Mouse (Mus musculus) stomach, postnatal 0 days (tissue): ENCODE results near the gene Dlg1. TPM values are rescaled to one million over a fixed set of nuclear protein-coding genes. Genes with fewer than 3 reads are reported as not detected.

Source experiments
- ATAC-seq: fragments of 200-750 bp; cut with Nextera tagmentation; 2 replicates; pipeline ENCODE4 v1.8.0; 2017; ENCODE audit not compliant: low FRiP score, low TSS enrichment
- DNase-seq: peaks from one replicate; pipeline ENCODE4 v3.0.0-alpha.2; 2016; ENCODE audit warnings: low spot score
- H3K27ac ChIP-seq: fragments of 300-500 bp; sonication (generic); replicated peaks from 2 replicates; pipeline ENCODE4 v1.5.1; 2014; ENCODE audit warnings: mild to moderate bottlenecking, control low read depth
- H3K27me3 ChIP-seq: fragments of 300-500 bp; sonication (generic); 2 replicates; pipeline ENCODE4 v1.6.1; 2014; ENCODE audit warnings: low read length; ENCODE audit not compliant: control insufficient read depth, insufficient read depth
- H3K36me3 ChIP-seq: fragments of 300-500 bp; sonication (generic); 2 replicates; pipeline ENCODE4 v1.6.1; 2014; ENCODE audit warnings: low read length, mixed read lengths; ENCODE audit not compliant: control insufficient read depth, insufficient read depth
- H3K4me1 ChIP-seq: fragments of 300-500 bp; sonication (generic); replicated peaks from 2 replicates; pipeline ENCODE4 v1.6.1; 2014; ENCODE audit warnings: antibody characterized with exemption; ENCODE audit not compliant: control insufficient read depth, insufficient read depth
- H3K4me2 ChIP-seq: fragments of 300-500 bp; sonication (generic); replicated peaks from 2 replicates; pipeline ENCODE4 v1.6.1; 2014; ENCODE audit warnings: low read depth, mild to moderate bottlenecking, control low read depth, moderate library complexity
- H3K4me3 ChIP-seq: fragments of 300-500 bp; sonication (generic); 2 replicates; pipeline ENCODE4 v1.5.1; 2014; ENCODE audit warnings: low read depth, low read length, control low read depth
- H3K9ac ChIP-seq: fragments of 300-500 bp; sonication (generic); 2 replicates; pipeline ENCODE4 v1.6.1; 2014; ENCODE audit warnings: mild to moderate bottlenecking, low read length, control low read depth, mixed read lengths
- H3K9me3 ChIP-seq: fragments of 300-500 bp; sonication (generic); 2 replicates; pipeline ENCODE4 v1.6.1; 2016; ENCODE audit warnings: low read length; ENCODE audit not compliant: control insufficient read depth
- CTCF ChIP-seq: IDR thresholded peaks from 2 replicates; pipeline ENCODE4 v1.5.1; 2016; ENCODE audit warnings: antibody characterized with exemption, low read depth, mild to moderate bottlenecking, moderate library complexity
- EP300 ChIP-seq: optimal IDR thresholded peaks from 2 replicates; pipeline ENCODE3; 2016; ENCODE audit warnings: antibody characterized with exemption
- WGBS: fragments of 180-500 bp; shearing (Covaris S2); extraction: QIAGEN DNeasy Blood & Tissue Kit; methylation state at CpG from one replicate; pipeline ENCODE4 v1.1.7; 2014; 5-methylcytosine and 5-hydroxymethylcytosine counted together
- polyA plus RNA-seq: library from polyadenylated mRNA; unstranded; fragments of >200 nt; fragmentation: Nextera tagmentation; extraction: Ambion mirVana; gene quantifications from 2 replicates; pipeline ENCODE4 v1.2.1, GENCODE M21; 2015

The Dlg1 gene
- polyA plus RNA-seq, 1 experiment from 2014 or later, result 11.8 TPM

DNA sequence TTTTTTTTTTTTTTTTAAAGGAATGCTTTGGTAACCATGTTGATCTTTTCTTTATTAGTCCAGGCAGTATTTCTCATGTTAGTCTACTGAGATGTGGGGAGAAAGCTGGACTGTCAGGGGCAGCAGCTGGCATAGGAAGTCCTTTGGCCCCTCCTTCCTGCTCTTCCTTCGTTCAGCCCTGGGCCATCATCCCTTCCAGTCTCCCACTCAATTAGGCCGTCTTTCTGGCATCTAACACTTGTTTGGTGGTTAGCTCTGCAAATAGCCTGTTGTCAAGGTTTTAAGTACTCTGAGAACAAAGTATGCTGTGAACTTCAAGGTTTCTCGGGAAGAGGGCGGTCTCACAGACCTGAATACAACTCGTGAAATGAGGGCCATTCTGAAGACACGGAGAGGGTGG is 12.5 kb upstream of the Dlg1 start:
- Histone ChIP-seq H3K27me3 (no peaks in the 10 kb centered on the region), H3K9ac (no peak overlapping the region), H3K4me2 (no peak overlapping the region), H3K27ac (no peak overlapping the region), H3K9me3 (no peaks in the 10 kb centered on the region), H3K36me3 (no peaks in the 10 kb centered on the region), H3K4me1 (0 out of 2 replicates have a peak, but pooled peaks cover 2% of the 10 kb centered on the region), H3K4me3 (no peak overlapping the region)
- TF ChIP-seq CTCF (no peak), EP300 (no peak)
- DNase-seq (no peak), ATAC-seq (no peak)
- 32% methylated on average over 6 of the region's 6 CpGs for WGBS

DNA sequence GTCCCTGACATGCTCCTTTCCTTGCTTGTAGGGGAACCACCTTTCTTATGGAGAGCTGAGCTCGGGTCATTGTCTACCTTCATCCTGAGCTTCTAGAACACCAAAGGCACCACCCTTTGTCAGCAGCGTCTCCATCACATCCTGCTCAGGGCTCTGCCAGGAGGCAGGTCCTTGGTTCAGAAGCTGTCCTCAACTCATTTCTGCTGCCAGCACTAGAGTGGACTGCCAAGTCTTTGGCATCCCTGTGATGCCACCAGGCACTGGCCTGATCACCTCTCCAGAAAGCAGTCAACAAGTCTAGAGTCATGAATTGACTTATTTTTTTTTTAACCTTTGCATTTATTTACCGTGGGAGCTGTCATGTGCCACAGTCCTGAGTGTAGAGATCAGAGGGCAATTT is 11.7 kb upstream of the Dlg1 start:
- Histone ChIP-seq H3K4me3 (no peak overlapping the region), H3K36me3 (no peaks in the 10 kb centered on the region), H3K9me3 (no peaks in the 10 kb centered on the region), H3K4me2 (no peak overlapping the region), H3K27ac (no peak overlapping the region), H3K9ac (no peak overlapping the region), H3K4me1 (0 out of 2 replicates have a peak, but pooled peaks cover 2% of the 10 kb centered on the region), H3K27me3 (no peaks in the 10 kb centered on the region)
- TF ChIP-seq EP300 (no peak), CTCF (no peak)
- no peak for ATAC-seq
- 80% methylated on average over 3 of the region's 3 CpGs for WGBS
- DNase-seq, result no peak

DNA sequence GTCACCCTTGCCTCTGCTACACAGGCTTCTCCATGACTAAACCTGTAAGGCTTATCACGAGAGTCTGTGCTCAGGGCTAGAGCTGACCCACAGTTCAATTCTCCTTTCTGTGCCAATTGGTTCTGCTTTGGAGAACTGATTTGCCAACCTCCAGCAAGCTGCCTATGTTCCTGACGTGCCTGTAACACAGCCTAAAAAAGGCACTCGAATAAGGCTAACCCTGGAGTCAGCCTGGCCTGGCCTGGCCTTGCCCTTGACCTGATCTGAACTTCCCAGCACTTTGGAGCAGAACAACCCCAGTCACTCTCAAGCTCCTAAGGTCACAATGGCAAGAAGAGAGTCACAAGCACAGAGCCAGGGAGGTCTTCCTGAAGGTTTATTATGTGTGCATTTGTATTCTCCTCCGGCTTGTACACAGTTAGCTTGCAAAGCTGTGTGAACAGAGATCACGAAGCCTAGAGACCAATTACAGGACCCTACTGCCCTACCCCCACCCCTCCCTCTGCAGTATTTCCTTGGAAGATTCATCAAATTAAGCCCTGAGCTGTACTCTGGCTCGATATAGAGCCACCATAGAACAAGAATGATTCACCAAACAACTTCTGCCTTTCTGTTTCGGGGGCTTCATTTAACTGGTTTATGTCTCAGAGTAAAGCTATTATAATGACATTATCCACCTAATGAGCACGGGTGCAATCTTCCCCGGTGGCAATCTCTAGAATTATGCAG is 11.0 kb upstream of the Dlg1 start:
- WGBS, result 66% methylated on average over 9 of the region's 9 CpGs
- H3K9ac ChIP-seq, result no peak overlapping the region
- TF ChIP-seq EP300 (no peak), CTCF (no peak)
- H3K27ac ChIP-seq, result no peak overlapping the region
- no peak for DNase-seq
- H3K36me3 ChIP-seq, result no peaks in the 10 kb centered on the region
- H3K4me3 ChIP-seq, result no peak overlapping the region
- no peaks in the 10 kb centered on the region for H3K27me3 ChIP-seq
- no peak overlapping the region for H3K4me2 ChIP-seq
- no peak for ATAC-seq
- H3K4me1 ChIP-seq, result 0 out of 2 replicates have a peak, but pooled peaks cover 2% of the 10 kb centered on the region
- H3K9me3 ChIP-seq, result no peaks in the 10 kb centered on the region

DNA sequence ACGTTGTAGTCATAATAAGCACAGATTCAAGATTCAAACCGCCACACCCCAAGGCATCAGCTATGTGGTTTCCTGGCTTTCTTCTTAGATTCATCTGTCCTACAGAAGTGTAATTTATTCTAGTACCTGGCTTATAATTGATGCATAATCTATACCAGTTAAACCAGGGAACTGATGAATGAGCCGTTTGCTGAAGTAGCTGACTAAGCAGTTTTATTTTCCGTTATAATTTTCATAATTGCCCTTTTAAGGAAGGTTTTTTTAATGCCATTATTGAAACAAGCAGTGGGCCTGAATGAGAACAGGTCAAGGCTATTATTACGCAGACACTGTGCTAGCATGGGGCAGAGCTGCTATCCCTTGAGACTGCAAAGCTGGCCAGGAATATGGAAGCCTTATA is 9.6 kb upstream of the Dlg1 start:
- DNase-seq, result no peak
- no peaks in the 10 kb centered on the region for H3K9me3 ChIP-seq
- no peaks in the 10 kb centered on the region for H3K36me3 ChIP-seq
- no peak overlapping the region for H3K4me2 ChIP-seq
- 77% methylated on average over 5 of the region's 5 CpGs for WGBS
- no peak for TF ChIP-seq CTCF
- H3K27me3 ChIP-seq, result no peaks in the 10 kb centered on the region
- no peak overlapping the region for H3K9ac ChIP-seq
- ATAC-seq, result no peak
- H3K4me3 ChIP-seq, result no peak overlapping the region
- H3K27ac ChIP-seq, result no peak overlapping the region
- 0 out of 2 replicates have a peak, but pooled peaks cover 2% of the 10 kb centered on the region for H3K4me1 ChIP-seq

DNA sequence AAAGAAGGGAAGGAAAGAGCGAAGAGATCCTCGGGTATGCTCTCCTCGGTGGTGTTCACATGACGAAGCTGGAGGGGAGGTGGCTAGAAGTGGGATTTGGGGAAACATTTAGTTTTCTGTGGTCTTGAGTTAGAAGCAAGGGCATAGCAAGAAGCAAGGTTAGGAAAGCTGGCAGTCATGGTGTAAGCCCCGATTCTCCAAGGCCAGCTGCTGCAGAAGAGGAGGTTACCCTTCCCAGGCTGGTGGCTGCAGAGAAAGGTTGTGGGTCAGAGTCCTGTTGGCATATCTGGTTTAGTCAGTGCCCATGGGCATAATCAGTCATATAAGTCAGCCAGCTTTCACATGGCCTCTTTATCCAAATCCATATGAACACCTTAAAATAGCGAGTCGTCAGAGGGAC is 9.2 kb upstream of the Dlg1 start:
- H3K27ac ChIP-seq, result no peak overlapping the region
- H3K9ac ChIP-seq, result no peak overlapping the region
- H3K4me2 ChIP-seq, result no peak overlapping the region
- WGBS, result 78% methylated on average over 7 of the region's 7 CpGs
- no peak for TF ChIP-seq EP300
- no peak for TF ChIP-seq CTCF
- H3K9me3 ChIP-seq, result no peaks in the 10 kb centered on the region
- ATAC-seq, result no peak
- H3K27me3 ChIP-seq, result no peaks in the 10 kb centered on the region
- H3K4me3 ChIP-seq, result no peak overlapping the region
- no peak for DNase-seq
- H3K36me3 ChIP-seq, result no peaks in the 10 kb centered on the region
- H3K4me1 ChIP-seq, result 0 out of 2 replicates have a peak, but pooled peaks cover 2% of the 10 kb centered on the region

DNA sequence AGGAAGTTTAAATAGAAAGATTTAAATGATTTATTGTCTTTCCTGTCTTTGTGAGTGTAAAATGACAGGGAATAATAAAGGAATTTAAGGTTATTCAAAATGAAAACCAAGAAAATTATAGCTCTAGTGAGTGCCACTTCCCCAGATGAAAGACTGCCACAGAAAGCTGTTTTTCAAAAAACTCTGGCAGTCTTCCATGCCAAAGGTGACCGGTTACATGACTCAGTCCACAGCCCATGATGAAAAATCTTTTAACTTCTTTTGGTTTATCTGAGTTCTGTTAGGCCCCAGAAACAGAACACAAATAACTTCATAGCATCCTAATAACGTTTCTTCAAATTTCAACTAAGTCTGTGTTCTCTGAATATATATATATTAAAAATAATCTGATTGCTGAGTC is 7.7 kb upstream of the Dlg1 start:
- Histone ChIP-seq H3K36me3 (no peaks in the 10 kb centered on the region), H3K27me3 (no peaks in the 10 kb centered on the region), H3K9me3 (no peaks in the 10 kb centered on the region), H3K4me1 (0 out of 2 replicates have a peak, but pooled peaks cover 2% of the 10 kb centered on the region), H3K9ac (no peak overlapping the region), H3K27ac (no peak overlapping the region), H3K4me3 (no peak overlapping the region), H3K4me2 (no peak overlapping the region)
- no peak for ATAC-seq
- no peak for DNase-seq
- TF ChIP-seq CTCF (no peak), EP300 (no peak)
- WGBS, result 51% methylated on average over 2 of the region's 2 CpGs
